Mouse (Mus musculus): ENCODE measurements around the gene M1ap.

M1ap gene

DNA sequence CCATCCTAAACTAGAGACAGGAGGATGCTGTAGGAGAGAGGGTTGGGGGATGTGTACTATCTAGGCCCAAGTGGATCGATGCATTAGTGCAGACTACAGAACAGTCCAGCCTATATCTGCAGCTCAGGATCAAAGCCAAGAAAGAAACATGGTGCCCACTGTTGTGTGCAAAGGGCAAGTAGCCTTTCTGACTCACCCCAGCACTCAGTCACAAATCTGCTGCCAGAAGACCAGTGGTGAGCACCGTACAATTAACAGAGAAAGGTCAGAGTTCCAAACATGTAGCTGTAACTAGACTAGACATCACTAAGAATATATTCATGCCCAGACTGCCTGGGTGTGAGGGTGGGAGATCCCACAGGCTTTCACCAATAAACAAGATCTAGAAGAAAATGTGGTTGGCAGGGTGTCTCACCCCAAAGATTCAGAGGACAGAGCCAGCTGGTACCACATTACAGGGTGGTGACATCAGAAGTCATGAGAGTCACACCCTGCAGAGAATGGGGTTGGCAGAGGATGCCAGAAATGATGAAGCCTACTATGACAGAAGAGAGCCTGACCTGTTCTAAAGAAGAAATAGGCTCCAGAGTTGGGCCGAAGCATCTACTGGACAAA is 12.0 kb upstream of the M1ap start:
- DNase-seq (ENCODE audit: extremely low read depth, insufficient read length, low spot score) = peak; percentile 44

DNA sequence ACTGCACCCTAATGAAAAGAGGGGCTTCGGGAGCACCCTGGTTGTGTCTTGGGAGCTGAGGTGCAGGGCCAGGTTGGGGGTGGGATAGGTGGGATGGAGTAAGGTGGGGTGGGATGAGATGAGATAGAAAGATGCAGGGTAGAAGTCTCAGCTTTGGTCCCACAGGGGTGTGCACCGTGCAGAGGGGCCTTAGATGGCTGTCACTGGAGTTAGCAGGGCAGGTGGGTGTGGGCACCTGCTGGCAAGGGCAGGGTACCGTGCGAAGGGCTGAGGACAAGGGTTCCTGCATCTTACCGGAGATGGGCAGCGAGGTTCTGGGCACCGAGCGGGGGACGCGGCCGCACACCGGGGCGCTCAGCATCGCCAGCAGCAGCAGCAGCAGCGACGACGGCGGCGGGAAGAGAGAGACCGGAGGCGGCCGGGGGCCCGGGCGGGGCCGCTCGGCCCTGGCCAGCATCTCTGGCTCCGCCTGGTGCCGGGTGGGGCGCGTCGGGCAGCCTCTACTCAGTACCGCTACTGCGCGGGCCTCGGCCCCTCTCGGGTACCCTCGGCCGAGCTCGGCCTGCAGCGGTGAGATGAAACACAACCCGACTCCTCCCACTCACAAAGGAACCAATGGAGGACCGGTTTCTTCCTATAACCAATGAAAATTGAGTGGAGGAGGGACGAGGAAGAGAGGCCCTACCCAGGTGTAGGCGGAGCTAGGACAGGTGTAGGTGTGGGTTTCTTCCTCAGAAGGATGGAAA is 7.4 kb upstream of the M1ap start, which contains the start of gene Sema4f:
Gene Sema4f (minus strand): TSS at position 603 of the 746 bp plus-strand sequence.
- DNase-seq (ENCODE audit: extremely low read depth, insufficient read length, low spot score) = no peak

GRCm38 (mm10) chr6:82940765-82941164 is 5.9 kb upstream of the M1ap start:
- no peak for DNase-seq (ENCODE audit: extremely low read depth, insufficient read length, low spot score)

DNA sequence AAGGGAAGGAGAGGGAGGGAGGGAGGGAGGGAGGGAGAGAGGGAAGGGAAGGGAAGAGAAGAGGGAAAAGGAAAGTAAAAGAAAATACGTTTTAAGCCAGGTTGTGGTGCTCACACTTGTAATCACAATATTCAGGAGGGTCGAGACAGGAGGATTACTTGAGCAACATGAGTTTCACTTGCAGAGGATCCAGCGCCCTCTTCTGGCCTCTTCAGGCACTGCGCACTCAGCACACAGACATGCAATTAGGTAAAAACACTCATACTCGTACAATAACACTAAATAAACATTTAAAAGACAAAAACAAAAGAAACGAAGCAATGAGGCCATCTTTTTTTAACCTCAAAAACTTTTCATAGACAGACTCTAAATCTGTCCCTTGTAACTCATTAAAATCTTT is 952 bp upstream of the M1ap start:
- DNase-seq (ENCODE audit: extremely low read depth, insufficient read length, low spot score) = no peak

- no peak for DNase-seq (ENCODE audit: extremely low read depth, insufficient read length, low spot score)
Measured at GRCm38 (mm10) chr6:82956553-82957251, 10.0 kb downstream of the M1ap start.

GRCm38 (mm10) chr6:82961664-82962063 is 15.0 kb downstream of the M1ap start:
- DNase-seq (ENCODE audit: extremely low read depth, insufficient read length, low spot score) = no peak

DNA sequence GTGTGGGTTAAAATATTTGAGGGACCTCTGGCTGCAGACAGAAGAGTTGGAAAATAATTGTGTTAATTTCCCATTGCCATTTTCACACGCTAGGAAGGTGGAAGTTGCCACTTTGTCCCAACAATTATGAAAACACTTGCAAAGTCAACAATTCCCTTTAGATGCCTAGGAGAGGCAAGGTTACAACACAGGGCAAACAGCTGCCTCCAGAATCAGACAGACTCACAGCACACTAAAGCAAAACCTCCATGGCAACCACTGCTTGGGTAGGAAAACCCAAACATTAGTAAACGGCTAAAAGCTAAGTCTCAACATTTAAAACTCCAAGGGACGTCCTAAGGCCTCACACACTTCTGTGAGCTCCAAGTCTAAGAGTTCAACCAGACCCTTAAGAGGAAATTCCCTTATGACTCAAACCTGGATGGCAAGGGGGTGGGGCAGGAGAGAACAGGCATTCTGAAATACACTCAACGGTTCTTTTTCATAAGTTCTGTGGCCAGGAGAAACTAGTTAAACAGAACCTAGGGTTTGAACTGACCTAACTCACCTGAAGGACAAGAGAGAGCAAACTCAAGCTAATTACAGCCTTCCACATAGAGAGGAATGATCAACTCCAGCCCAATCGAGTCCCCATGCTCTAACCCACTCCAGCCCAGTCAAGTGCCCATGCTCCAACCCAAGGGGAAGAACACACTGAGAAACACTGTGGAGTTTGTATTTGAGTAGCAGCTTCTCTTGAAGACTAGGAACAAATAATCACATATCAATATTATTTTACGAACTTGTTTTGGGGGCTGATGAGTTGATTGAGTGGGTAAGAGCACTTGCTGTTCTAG is 22.8 kb downstream of the M1ap start:
- DNase-seq (ENCODE audit: extremely low read depth, insufficient read length, low spot score) = no peak

GRCm38 (mm10) chr6:82971031-82971430 is 24.3 kb downstream of the M1ap start:
- peak; percentile 16 for DNase-seq (ENCODE audit: extremely low read depth, insufficient read length, low spot score)

- no peak for DNase-seq (ENCODE audit: extremely low read depth, insufficient read length, low spot score)
Measured at GRCm38 (mm10) chr6:82987411-82987971, 40.8 kb downstream of the M1ap start.

DNA sequence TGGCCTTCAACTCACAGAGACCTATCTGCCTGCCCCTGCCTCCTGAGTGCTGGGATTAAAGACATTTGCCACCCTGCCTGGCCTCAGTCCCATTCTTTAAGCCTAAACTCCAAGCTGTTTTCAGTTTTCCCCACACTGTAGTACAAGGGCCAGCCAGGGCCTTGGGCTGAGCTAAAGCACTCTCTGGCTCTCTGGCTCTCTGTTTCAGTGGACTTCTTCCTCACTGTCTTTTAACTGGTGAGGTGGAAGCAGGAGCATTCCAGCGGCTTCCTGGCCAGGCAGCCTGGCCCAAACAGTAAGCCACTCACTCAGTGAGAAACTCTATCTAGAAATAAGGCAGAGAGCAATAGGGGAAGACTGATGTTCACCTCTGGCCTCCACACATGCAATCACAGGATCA is 47.0 kb downstream of the M1ap start:
- DNase-seq (ENCODE audit: extremely low read depth, insufficient read length, low spot score) = no peak

- no peak for DNase-seq (ENCODE audit: extremely low read depth, insufficient read length, low spot score)
Measured at GRCm38 (mm10) chr6:82994372-82994771, 47.7 kb downstream of the M1ap start.

- peak; percentile 78 for DNase-seq (ENCODE audit: extremely low read depth, insufficient read length, low spot score)
Measured at GRCm38 (mm10) chr6:82996740-82997315, 50.1 kb downstream of the M1ap start.

- peak; percentile 31 for DNase-seq (ENCODE audit: extremely low read depth, insufficient read length, low spot score)
Measured at GRCm38 (mm10) chr6:82997511-82998102, 50.9 kb downstream of the M1ap start.

DNA sequence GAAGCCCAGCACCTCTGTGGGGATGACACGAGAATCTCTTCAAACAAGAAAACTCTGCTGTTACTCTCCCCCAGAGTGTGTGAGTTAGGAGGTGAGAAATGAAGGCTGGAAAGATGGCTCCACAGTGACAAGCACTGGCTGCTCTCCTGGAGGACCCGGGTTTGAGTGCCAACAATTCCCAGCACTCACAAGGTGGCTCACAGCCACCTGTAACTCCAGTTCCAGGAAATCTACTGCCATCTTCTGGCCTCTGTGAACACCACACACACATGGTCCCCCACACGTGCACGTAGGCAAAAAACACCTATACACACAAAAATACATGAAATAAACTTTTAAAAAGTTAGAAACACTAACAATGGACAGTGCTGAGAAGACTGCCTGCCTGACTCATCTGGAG is 51.6 kb downstream of the M1ap start:
- DNase-seq (ENCODE audit: extremely low read depth, insufficient read length, low spot score) = no peak

- no peak for DNase-seq (ENCODE audit: extremely low read depth, insufficient read length, low spot score)
Measured at GRCm38 (mm10) chr6:82999986-83000385, 53.3 kb downstream of the M1ap start.

DNA sequence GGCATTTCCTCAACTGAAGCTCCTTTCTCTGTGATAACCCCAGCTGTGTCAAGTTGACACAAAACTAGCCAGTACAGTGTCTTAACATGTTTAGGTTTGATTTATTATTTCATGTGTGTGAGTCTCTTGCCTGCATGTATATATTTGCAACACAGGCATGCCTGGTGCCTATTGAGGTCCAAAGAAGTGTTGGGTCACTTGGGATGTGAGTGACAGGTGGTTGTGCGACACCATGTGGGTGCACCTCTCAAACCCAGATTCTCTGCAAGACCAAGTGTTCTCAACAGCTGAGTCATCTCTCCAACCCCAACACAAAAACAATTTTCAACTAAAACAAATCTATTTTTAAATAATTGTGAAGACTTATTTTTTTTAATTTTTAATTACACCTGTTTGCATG is 56.4 kb downstream of the M1ap start:
- no peak for DNase-seq (ENCODE audit: extremely low read depth, insufficient read length, low spot score)

DNA sequence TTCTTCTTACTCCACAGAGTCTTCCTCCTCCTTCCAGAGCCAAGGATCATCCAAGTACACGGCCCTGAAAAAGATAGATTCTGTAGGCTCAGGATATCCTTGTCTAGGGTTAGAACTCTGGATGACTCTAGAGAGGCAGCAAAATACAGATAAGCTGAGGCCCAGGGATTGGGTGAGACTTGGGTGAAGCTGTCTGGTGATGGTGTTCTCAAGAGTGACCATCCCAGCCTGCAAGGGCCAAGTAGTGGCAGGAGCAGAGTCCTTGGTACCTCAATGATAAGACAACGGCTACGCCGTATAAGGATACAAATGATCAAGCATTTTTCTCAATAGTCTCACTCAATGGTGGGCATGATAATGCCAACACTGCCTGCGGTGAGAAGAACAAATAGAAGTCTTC is 57.1 kb downstream of the M1ap start:
- DNase-seq (ENCODE audit: extremely low read depth, insufficient read length, low spot score) = no peak

- DNase-seq (ENCODE audit: extremely low read depth, insufficient read length, low spot score) = no peak
Measured at GRCm38 (mm10) chr6:83004309-83004708, 57.6 kb downstream of the M1ap start.

- DNase-seq (ENCODE audit: extremely low read depth, insufficient read length, low spot score) = peak; percentile 53
Measured at GRCm38 (mm10) chr6:83004872-83005271, 58.2 kb downstream of the M1ap start.
